ENCODE assay signal across 11 mouse cellular contexts in the genomic region with DNA sequence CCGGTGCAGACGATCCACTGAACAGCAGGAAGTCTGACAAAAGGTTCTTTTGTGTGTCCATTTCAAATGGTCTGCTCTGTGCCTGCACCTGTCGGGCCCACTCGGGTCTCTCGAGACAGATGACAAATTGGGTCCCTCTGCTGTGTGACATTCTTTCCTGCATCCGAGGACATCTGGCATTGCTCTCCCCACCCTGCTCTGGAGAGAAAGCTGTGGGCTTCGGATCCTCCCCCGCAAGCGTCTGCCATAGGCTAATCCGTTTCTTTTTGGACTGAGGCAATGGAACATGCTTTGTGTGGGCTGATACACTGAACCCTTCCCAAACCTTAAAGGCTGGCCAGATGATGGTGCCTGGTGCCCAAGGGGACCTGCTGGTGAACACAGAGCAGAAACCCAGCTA. TPM values are rescaled to one million over a fixed set of nuclear protein-coding genes. Genes with fewer than 3 reads are reported as not detected.
DNase-seq lines count a peak whose midpoint lies in the region; ATAC-seq and TF ChIP-seq lines count a peak whose summit lies in the region.
"Had no signal": no experiment of that assay in that cellular context is flagged by ENCODE, and none has a peak within 500 bp of the region (broad histone marks: within the 10 kb centered on the region; RNA-seq: fewer than 3 reads in every experiment).

No protein-coding gene starts in this region.

- no peak for ATAC-seq in kidney, postnatal 0 days (replicated peaks; ENCODE audit: low FRiP score, low read depth)
- ATAC-seq in kidney, embryonic 14.5 days (ENCODE audit: low FRiP score, low TSS enrichment), result no peak
- ATAC-seq in hindbrain, embryonic 12.5 days (ENCODE audit: low FRiP score), result peak; percentile 51; the same call in 1 of the 2 replicates

- no peaks in the 10 kb centered on the region for H3K9me3 ChIP-seq in kidney, postnatal 0 days (replicated peaks; ENCODE audit: low read length)
- no peaks in the 10 kb centered on the region for H3K9me3 ChIP-seq in kidney, embryonic 14.5 days (ENCODE audit: control insufficient read depth, low read length)
- H3K9me3 ChIP-seq in hindbrain, embryonic 12.5 days (replicated peaks), result no peaks in the 10 kb centered on the region
- no peaks in the 10 kb centered on the region for H3K9me3 ChIP-seq in heart, embryonic 10.5 days
- H3K9me3 ChIP-seq: liver, embryonic 15.5 days; stomach, embryonic 15.5 days had no signal

- peak; percentile 14 for DNase-seq in kidney, postnatal 0 days (ENCODE audit: low spot score)
- peak; percentile 78 to 93 for DNase-seq in left cerebral cortex, adult 9 months (ENCODE audit: low spot score in 2 of 2)
- DNase-seq in right cerebral cortex, postnatal 25 days, result peak; percentile 85
- no peak for DNase-seq in adrenal gland, postnatal 36 days
- no peak for DNase-seq in heart, embryonic 10.5 days (ENCODE audit: low spot score)
- no peak for DNase-seq in heart, postnatal 25 days (ENCODE audit: low spot score)
- DNase-seq: kidney, adult 18-20 months had no signal

- no peak overlapping the region for H3K9ac ChIP-seq in kidney, postnatal 0 days (ENCODE audit: low read depth, low read length)
- no peak overlapping the region for H3K9ac ChIP-seq in kidney, embryonic 14.5 days (ENCODE audit: low read depth, low read length)
- H3K9ac ChIP-seq in hindbrain, embryonic 12.5 days, result no peak overlapping the region
- H3K9ac ChIP-seq: liver, embryonic 15.5 days; stomach, embryonic 15.5 days had no signal

- 46% methylated on average over 10 of the region's 10 CpGs for WGBS in kidney, postnatal 0 days
- 41% methylated on average over 10 of the region's 10 CpGs for WGBS in kidney, embryonic 14.5 days
- 31% methylated on average over 10 of the region's 10 CpGs for WGBS in hindbrain, embryonic 12.5 days
- WGBS in heart, embryonic 10.5 days, result 67% methylated on average over 10 of the region's 10 CpGs

- no peaks in the 10 kb centered on the region for H3K27me3 ChIP-seq in kidney, postnatal 0 days (ENCODE audit: insufficient read depth, low read length)
- no peaks in the 10 kb centered on the region for H3K27me3 ChIP-seq in kidney, embryonic 14.5 days (ENCODE audit: control insufficient read depth, insufficient read depth, low read length)
- H3K27me3 ChIP-seq in hindbrain, embryonic 12.5 days, result no peaks in the 10 kb centered on the region
- peaks cover 3% of the 10 kb centered on the region; the same call in 1 of the 2 replicates for H3K27me3 ChIP-seq in heart, embryonic 10.5 days (ENCODE audit: insufficient read depth, poor library complexity, severe bottlenecking)
- H3K27me3 ChIP-seq: liver, embryonic 15.5 days; stomach, embryonic 15.5 days had no signal

- no peaks in the 10 kb centered on the region for H3K4me1 ChIP-seq in kidney, postnatal 0 days (replicated peaks; ENCODE audit: insufficient read depth, low read length)
- H3K4me1 ChIP-seq in kidney, embryonic 14.5 days (ENCODE audit: control insufficient read depth, insufficient read depth, low read length), result no peaks in the 10 kb centered on the region
- peaks cover 13% of the 10 kb centered on the region for H3K4me1 ChIP-seq in hindbrain, embryonic 12.5 days
- H3K4me1 ChIP-seq in heart, embryonic 10.5 days, result peaks cover 17% of the 10 kb centered on the region
- H3K4me1 ChIP-seq: stomach, embryonic 15.5 days had no signal

- TF ChIP-seq CTCF in kidney, postnatal 0 days (IDR thresholded peaks at IDR 0.05; ENCODE audit: low read depth), result no peak

- H3K4me2 ChIP-seq in kidney, postnatal 0 days (ENCODE audit: low read length), result no peak overlapping the region
- H3K4me2 ChIP-seq in kidney, embryonic 14.5 days (replicated peaks; ENCODE audit: low read depth, low read length), result no peak overlapping the region
- no peak overlapping the region for H3K4me2 ChIP-seq in hindbrain, embryonic 12.5 days (replicated peaks)
- H3K4me2 ChIP-seq: liver, embryonic 15.5 days; stomach, embryonic 15.5 days had no signal

- no peaks in the 10 kb centered on the region for H3K36me3 ChIP-seq in kidney, postnatal 0 days (ENCODE audit: insufficient read depth, low read length)
- H3K36me3 ChIP-seq in kidney, embryonic 14.5 days (ENCODE audit: control insufficient read depth, insufficient read depth, low read length), result no peaks in the 10 kb centered on the region
- H3K36me3 ChIP-seq in hindbrain, embryonic 12.5 days, result no peaks in the 10 kb centered on the region
- no peaks in the 10 kb centered on the region for H3K36me3 ChIP-seq in heart, embryonic 10.5 days
- H3K36me3 ChIP-seq: liver, embryonic 15.5 days; stomach, embryonic 15.5 days had no signal

- no peak overlapping the region for H3K27ac ChIP-seq in kidney, postnatal 0 days
- no peak overlapping the region for H3K27ac ChIP-seq in kidney, embryonic 14.5 days (ENCODE audit: low read depth, low read length)
- peak overlapping the region; percentile 75 for H3K27ac ChIP-seq in hindbrain, embryonic 12.5 days
- no peak overlapping the region for H3K27ac ChIP-seq in heart, embryonic 10.5 days
- H3K27ac ChIP-seq: liver, embryonic 15.5 days; stomach, embryonic 15.5 days had no signal

- intact Hi-C loops in heart, postnatal 25 days (cut with DNase I), result no loop called here

- no peak overlapping the region for H3K4me3 ChIP-seq in kidney, postnatal 0 days (replicated peaks; ENCODE audit: low read depth, low read length)
- H3K4me3 ChIP-seq in kidney, embryonic 14.5 days (ENCODE audit: low read length), result no peak overlapping the region
- H3K4me3 ChIP-seq in hindbrain, embryonic 12.5 days, result no peak overlapping the region
- no peak overlapping the region for H3K4me3 ChIP-seq in heart, embryonic 10.5 days
- H3K4me3 ChIP-seq: liver, embryonic 15.5 days; stomach, embryonic 15.5 days had no signal

RNA-seq across cellular contexts. Expression of gene Nphp4, which starts 23.4 kb away (rescaled TPM):
- 1.7 and 2.2 TPM in 2 replicates for polyA plus RNA-seq in kidney, postnatal 0 days (2015; fragmentation: Nextera tagmentation; extraction: Ambion mirVana)
- polyA plus RNA-seq in kidney, embryonic 14.5 days (2014; fragmentation: Nextera tagmentation; extraction: Ambion mirVana), result 3.3 and 3.7 TPM in 2 replicates
- polyA plus RNA-seq in hindbrain, embryonic 12.5 days (2016; fragmentation: Nextera tagmentation; extraction: Ambion mirVana), result 7.5 and 8.9 TPM in 2 replicates
- 1 to 10 TPM; 2.7 to 5.1 TPM for total RNA-seq in adrenal gland, postnatal 36 days (2021)
- polyA plus RNA-seq in heart, embryonic 10.5 days (2016; fragmentation: Nextera tagmentation; extraction: Ambion mirVana), result 3.2 and 3.7 TPM in 2 replicates
- 1 to 10 TPM in 1 of 2 experiments, under 1 TPM in 1; 0.89 to 1.2 TPM for total RNA-seq in heart, postnatal 25 days (2021)

RNA-seq across cellular contexts. Expression of gene Kcnab2, which starts 24.6 kb away (rescaled TPM):
- 3.1 and 4.1 TPM in 2 replicates for polyA plus RNA-seq in kidney, postnatal 0 days (2015; fragmentation: Nextera tagmentation; extraction: Ambion mirVana)
- polyA plus RNA-seq in kidney, embryonic 14.5 days (2014; fragmentation: Nextera tagmentation; extraction: Ambion mirVana), result 3.4 and 5.3 TPM in 2 replicates
- 17.5 and 19.3 TPM in 2 replicates for polyA plus RNA-seq in hindbrain, embryonic 12.5 days (2016; fragmentation: Nextera tagmentation; extraction: Ambion mirVana)
- total RNA-seq in adrenal gland, postnatal 36 days (2021), result 1 to 10 TPM; 3.9 to 4.7 TPM
- 4.2 and 4.8 TPM in 2 replicates for polyA plus RNA-seq in heart, embryonic 10.5 days (2016; fragmentation: Nextera tagmentation; extraction: Ambion mirVana)
- 1 to 10 TPM; 2.1 to 3.4 TPM for total RNA-seq in heart, postnatal 25 days (2021)

Comparison
In these comparisons a context has a peak if more than half of its experiments do, and no peak if none do; other contexts are left out.
1. DNase-seq: peak in kidney, postnatal 0 days (single experiment), left cerebral cortex, adult 9 months (2 of 2) and right cerebral cortex, postnatal 25 days (single experiment); none in adrenal gland, postnatal 36 days (0 of 2), heart, embryonic 10.5 days (single experiment) and heart, postnatal 25 days (single experiment).